Mouse (Mus musculus) NIH3T3 (cell line): Measurements from ENCODE around the gene Ror2.
A peak's percentile ranks its signal among the peaks of the same experiment; 100 is the strongest.

Experiments
- DNase-seq: peaks from one replicate; pipeline ENCODE4 v3.0.0-alpha.2; 2012; ENCODE audit warnings: low read depth

The Ror2 gene

DNA sequence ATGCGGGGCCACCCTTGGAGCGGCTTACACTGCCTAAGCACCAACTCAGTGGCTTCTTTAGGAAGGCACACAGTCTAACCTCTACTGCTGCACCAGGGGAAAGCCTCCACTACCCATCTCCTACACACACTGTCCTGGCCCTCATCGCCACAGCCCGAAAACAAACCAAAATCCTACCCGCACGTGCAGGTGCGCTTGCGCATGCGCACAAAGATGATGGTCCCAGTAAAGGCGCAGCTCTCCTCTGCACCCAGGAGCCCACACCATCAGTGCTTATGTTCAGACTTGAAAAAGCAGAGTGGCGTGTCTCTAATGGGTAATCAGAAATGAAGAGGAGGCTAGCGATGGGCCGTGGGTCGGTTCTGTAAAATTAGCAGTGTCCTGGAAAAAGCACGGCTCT, 91.6 kb downstream of the Ror2 start:
- DNase-seq = no peak

- DNase-seq = no peak
These were observed 92.2 kb downstream of the Ror2 start for GRCm38 (mm10) chr13:53193713-53194112.

- no peak for DNase-seq
These were observed 93.6 kb downstream of the Ror2 start for GRCm38 (mm10) chr13:53192286-53192685.

- peak; percentile 27 for DNase-seq
These were observed 94.3 kb downstream of the Ror2 start for GRCm38 (mm10) chr13:53191657-53192056.

- DNase-seq = no peak
These were observed 97.0 kb downstream of the Ror2 start for GRCm38 (mm10) chr13:53188935-53189334.

- DNase-seq = no peak
These were observed 101.1 kb downstream of the Ror2 start for GRCm38 (mm10) chr13:53184858-53185257.

DNA sequence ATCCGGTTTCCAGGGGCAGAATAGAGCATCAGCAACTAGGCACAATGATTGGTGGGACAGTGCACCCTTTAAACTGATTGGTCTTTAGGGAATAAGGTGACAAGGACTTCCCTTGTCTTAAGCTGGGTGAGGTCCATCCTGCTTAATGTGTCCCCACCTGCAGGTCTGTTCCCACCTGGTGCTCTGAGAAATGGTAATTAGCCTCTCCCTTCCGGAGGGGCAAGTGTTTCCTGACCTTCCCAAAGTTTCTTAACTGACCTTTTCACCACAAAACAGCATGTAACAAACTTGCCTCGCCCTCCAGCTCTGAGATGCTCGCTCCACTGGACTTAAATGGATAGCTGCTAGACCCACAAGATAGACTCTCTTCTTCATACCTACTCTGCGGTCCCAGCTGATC, 101.8 kb downstream of the Ror2 start:
- DNase-seq = no peak

GRCm38 (mm10) chr13:53183161-53183577, 102.8 kb downstream of the Ror2 start:
- DNase-seq = peak; percentile 68

DNA sequence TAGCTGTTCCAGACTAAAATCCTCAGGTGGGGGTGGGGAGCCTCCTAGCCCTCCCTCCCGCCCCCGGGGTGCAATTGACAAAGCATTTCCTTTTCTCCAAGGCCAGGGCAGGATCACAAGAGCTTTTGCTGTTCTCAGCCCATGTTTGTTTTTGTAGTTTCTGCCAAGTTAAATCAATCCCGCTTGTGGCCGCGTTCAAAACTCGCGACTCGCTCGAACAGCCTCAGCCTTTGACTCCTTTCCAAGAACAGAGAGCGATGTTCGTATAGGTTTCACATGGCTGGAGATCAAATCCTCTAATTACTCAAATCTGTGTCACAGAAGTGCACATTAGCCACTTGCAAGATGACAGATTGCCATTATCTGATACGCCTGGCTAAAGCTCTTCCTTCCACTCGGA, 107.3 kb downstream of the Ror2 start:
- DNase-seq = peak; percentile 67

DNA sequence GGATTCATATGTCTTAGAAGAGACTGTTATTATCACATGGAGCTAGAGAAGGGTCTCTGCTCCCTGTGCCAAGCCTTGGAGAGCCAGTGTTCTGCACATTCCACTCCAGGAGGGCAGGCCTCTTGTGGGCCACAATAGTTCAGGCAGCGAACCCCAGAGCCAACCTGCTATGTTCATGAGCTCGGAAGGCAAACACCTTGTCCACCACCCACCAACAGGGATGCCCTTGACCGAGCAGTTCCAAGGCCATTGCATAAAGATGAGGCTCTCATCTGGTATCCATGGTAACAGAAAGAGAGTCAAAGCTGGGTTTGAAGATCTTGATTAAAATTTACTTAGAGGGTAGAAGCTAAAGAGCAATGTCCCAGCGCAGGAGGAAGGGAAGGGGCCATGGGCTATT, 107.8 kb downstream of the Ror2 start:
- DNase-seq = no peak

GRCm38 (mm10) chr13:53177424-53177718, 108.6 kb downstream of the Ror2 start:
- DNase-seq = no peak

DNA sequence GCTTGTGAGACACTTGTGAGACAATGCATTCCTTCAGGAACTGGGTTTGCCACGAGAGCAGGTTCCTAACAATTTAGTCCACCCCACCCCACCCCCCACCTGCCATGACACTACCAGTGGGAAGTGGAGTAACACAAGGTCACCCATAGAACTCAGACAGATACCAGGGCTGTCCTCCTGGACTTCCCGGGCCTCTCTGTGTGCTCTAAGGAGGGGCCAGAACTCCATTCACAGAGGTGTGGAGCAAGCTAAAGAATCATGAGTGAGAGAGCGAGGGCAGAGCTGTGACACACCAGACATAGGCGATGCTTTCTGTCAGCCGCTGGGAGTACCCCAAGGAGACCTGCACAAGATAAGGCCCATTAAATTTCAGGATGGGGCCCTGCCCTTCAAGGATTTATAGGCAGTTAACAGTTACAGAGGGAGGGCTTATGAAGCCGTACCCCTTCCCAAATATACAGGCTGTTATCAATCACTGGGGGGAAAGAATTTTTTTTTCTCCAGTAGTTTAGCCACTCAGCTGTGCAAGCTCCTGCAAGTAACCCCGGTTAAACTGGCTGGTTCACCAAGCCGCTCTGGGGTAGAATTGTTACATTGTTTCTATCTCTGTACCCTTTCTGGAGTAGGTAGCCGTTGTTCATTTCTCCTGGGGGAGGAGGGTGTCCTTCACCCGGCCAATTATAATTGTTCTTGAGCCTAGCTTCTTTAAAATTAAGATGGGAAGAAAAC, 109.1 kb downstream of the Ror2 start:
- no peak for DNase-seq

GRCm38 (mm10) chr13:53175041-53175440, 110.9 kb downstream of the Ror2 start:
- DNase-seq = peak; percentile 37

DNA sequence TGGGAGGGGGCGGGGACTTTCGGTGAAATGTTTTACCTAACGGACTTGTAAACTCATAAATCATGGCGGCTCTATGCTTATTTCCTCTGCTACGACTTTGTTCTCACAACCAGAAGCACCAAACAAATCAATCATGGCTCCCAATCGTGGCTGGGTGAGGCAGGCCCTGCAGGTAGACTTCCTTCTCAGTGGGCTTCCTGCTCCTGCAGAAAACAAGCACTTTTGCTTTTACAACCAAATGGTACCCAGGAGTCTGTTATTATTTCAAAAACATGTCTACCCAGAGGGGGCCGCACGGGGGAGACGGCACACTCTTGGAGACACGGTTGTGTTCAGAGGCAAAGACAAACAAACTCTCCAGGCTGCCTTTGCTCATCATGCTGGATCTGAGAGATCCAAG, 122.3 kb downstream of the Ror2 start:
- DNase-seq = no peak

DNA sequence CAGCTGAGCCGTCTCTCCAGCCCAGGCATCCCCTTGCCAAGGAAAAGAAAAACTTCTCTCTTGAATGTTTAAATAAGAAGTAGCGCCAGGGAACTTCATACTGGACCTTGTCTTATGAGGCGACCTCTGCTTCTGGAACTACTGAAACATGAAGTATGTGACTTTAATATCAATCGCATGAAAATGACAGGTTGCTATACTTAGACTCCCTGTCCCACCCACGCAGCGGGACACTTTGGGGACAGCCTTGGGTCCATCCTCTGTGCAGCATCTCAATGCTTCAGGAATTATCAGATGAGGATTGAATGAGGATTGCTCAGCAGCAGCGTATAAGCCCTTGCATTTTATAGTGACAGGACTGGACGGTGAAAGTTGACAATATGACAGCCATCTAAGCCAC, 122.9 kb downstream of the Ror2 start:
- no peak for DNase-seq

DNA sequence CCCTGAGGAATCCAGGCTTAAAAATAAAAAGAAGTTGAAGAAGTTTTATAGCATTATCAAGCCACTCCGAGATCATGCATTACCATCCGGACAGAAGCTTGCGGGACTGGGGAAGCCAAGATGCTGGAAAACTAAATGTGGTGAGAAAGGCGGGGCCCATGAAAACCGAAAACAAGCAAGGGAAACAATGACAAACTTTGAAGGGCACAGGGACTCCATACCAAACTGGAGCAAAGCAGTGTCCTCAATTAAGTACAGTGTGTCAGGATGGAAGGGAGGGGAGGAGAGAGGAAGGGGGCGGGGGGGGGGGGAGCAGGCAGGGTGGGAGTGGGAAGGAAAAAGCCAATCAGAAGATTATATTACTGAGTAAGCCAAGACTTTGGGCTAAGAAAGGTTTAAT, 126.4 kb downstream of the Ror2 start:
- DNase-seq = no peak

DNA sequence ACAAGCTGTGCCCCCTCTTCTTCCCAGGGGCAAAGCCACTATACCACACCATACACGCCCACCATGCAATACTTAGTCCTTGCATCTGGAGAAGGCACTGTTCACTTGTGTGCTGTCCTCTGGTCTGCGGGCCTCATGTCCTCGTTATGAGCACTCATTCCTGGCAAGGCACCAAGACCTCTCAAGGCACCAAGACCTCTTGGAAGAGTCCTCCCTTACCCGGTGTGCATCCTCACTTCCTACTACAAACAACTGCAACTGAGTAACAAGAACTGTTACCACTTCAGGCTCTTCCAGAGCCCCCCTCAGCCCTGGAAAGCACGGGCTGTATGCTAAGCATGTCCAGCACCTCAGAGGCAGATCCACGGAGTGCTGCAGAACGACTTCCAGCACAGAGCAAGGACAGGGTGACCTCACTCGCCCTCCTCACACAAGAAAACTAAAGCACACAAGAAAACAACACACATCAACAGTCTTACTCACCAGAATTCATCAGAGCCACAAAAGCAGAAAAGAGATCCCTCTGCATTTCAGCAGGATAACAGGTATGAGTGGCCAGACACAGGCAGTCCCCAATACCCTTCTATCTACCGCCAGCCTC, 127.4 kb downstream of the Ror2 start:
- DNase-seq = no peak

DNA sequence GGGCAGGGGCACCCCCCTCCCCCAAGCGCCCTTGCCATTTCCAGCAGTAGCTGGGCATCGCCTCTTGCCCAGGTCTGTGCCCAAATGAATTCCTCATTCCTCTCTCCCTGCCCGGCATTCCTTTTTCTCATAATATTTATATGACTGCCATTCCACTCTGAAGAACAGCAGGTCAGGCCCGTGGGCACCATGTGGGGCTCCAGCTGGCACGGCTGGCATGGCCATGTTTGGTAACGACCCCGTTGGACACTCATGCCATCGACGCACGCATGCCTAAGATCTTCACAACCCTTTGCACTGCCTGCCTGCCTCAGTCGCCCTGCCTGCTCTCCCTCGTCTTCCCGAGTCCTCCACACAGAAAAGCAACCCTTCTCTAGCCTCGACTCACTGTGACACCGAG, 129.0 kb downstream of the Ror2 start:
- no peak for DNase-seq

DNA sequence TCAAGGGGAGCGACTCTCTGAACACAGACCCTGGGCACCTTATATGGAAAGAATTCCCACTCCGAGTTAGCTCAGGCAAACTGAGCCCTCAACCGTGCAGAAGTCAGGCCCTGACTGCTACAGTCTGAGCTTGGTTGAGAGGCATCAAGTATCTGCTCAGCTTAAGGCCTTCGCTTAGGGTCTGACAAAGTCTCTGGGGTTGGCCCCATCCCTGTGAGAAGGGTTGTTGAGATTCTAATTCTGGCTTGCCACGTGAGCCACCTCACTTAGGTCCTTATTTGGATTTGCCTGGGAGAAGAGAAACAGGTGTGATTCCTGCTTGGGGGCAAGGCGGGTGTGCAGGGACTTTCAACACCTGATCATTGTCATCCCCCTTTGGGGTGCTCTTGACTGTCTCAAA, 129.6 kb downstream of the Ror2 start:
- DNase-seq = no peak

GRCm38 (mm10) chr13:53145511-53145910, 140.4 kb downstream of the Ror2 start:
- DNase-seq = no peak

GRCm38 (mm10) chr13:53143076-53143475, 142.8 kb downstream of the Ror2 start:
- no peak for DNase-seq

DNA sequence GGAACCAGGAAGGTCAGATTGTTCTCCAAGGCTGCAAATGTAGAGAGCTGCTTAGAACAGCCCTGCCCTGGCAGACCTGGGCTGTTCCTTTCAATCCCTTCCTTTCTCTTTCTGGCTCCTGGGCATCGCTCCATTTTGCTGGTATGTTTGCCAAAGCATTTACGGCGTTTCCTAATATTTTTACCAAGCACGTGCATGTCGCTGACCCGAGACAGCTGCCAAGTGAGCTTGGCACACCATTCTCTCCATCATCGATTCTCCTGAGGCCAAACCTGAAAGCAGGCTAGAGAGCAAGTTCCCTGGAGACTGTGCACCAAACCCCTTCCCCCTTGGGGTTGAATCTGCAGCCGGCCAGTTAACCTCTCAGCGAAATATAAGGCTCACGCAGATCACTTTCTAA, 143.7 kb downstream of the Ror2 start:
- DNase-seq = peak; percentile 63

GRCm38 (mm10) chr13:53140298-53140697, 145.6 kb downstream of the Ror2 start:
- DNase-seq = no peak

DNA sequence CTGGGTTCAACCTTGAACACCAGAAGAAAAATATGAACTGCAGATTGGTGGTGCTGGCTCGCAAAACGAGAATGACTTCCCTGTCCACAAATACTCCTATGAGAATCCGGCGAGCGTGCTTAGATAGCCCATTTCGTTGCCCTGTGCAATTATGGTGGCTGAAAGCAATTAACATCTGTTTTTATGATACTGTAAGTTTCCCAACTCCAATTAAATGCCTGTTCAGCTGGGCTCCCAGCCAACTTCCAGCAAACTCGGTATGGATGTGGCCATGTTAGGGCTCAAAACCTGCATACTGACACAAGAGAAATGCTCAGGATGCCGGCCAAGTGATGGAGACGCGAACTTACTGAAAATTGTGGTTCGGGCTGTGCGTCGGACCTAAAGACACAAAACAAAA, 155.4 kb downstream of the Ror2 start:
- no peak for DNase-seq
